Mouse (Mus musculus): ENCODE results near the gene Tacc3. TPM values are rescaled to one million over a fixed set of nuclear protein-coding genes. Genes with fewer than 3 reads are reported as not detected.

Gene Tacc3
- polyA plus RNA-seq, 1 experiment from 2014 or later, result 171 TPM

GRCm38 (mm10) chr5:33629301-33629987, 28.5 kb upstream of the Tacc3 start, which contains the start of the genes Fam53a and Gm9903:
Gene Fam53a, minus strand, starts transcription at chr5:33629635.
Gene Gm9903, plus strand, starts transcription at chr5:33629925.
- peak; percentile 94 for ATAC-seq (replicated peaks; ENCODE audit: insufficient number of reproducible peaks, low FRiP score, low TSS enrichment)
- Histone ChIP-seq H3K4me1 (ENCODE audit: control insufficient read depth, insufficient read depth, low read length) (peaks cover 14% of the 10 kb centered on the region), H3K9ac (ENCODE audit: low read depth, low read length) (peak within 1 kb of the TSS; percentile 88), H3K4me2 (peak within 1 kb of the TSS; percentile 63), H3K9me3 (replicated peaks; ENCODE audit: control insufficient read depth, low read length) (no peaks in the 10 kb centered on the region), H3K27ac (ENCODE audit: low read depth, low read length) (peak within 1 kb of the TSS; percentile 92), H3K27me3 (ENCODE audit: control insufficient read depth, insufficient read depth, low read length) (no peaks in the 10 kb centered on the region), H3K36me3 (ENCODE audit: control insufficient read depth, insufficient read depth, low read length) (no peaks in the 10 kb centered on the region), H3K4me3 (ENCODE audit: low read depth, low read length) (peak within 1 kb of the TSS; percentile 89)
- under 1% methylated on average over 86 of the region's 99 CpGs for WGBS (ENCODE audit: insufficient replicate concordance)

GRCm38 (mm10) chr5:33630061-33630460, 27.9 kb upstream of the Tacc3 start:
- WGBS (ENCODE audit: insufficient replicate concordance), result 4% methylated on average over 9 of the region's 9 CpGs
- Histone ChIP-seq H3K36me3 (ENCODE audit: control insufficient read depth, insufficient read depth, low read length) (no peaks in the 10 kb centered on the region), H3K4me3 (ENCODE audit: low read depth, low read length) (peak overlapping the region; percentile 89), H3K27ac (ENCODE audit: low read depth, low read length) (peak overlapping the region; percentile 16), H3K4me2 (peak overlapping the region; percentile 63), H3K9me3 (replicated peaks; ENCODE audit: control insufficient read depth, low read length) (no peaks in the 10 kb centered on the region), H3K4me1 (ENCODE audit: control insufficient read depth, insufficient read depth, low read length) (peaks cover 14% of the 10 kb centered on the region), H3K27me3 (ENCODE audit: control insufficient read depth, insufficient read depth, low read length) (no peaks in the 10 kb centered on the region), H3K9ac (ENCODE audit: low read depth, low read length) (peak overlapping the region; percentile 55)
- ATAC-seq (replicated peaks; ENCODE audit: insufficient number of reproducible peaks, low FRiP score, low TSS enrichment), result peak; percentile 53; the same call in 1 of the 2 replicates

GRCm38 (mm10) chr5:33630615-33631014, 27.3 kb upstream of the Tacc3 start:
- Histone ChIP-seq H3K27me3 (ENCODE audit: control insufficient read depth, insufficient read depth, low read length) (no peaks in the 10 kb centered on the region), H3K9me3 (replicated peaks; ENCODE audit: control insufficient read depth, low read length) (no peaks in the 10 kb centered on the region), H3K36me3 (ENCODE audit: control insufficient read depth, insufficient read depth, low read length) (no peaks in the 10 kb centered on the region), H3K4me3 (ENCODE audit: low read depth, low read length) (peak overlapping the region; percentile 89), H3K27ac (ENCODE audit: low read depth, low read length) (peak overlapping the region; percentile 16; the same call in 1 of the 2 replicates), H3K9ac (ENCODE audit: low read depth, low read length) (0 out of 2 replicates have a peak overlapping the region, but pooled peaks have one; percentile 43), H3K4me1 (ENCODE audit: control insufficient read depth, insufficient read depth, low read length) (peaks cover 14% of the 10 kb centered on the region), H3K4me2 (peak overlapping the region; percentile 63)
- ATAC-seq (replicated peaks; ENCODE audit: insufficient number of reproducible peaks, low FRiP score, low TSS enrichment), result no peak
- 65% methylated on average over 4 of the region's 4 CpGs for WGBS (ENCODE audit: insufficient replicate concordance)

GRCm38 (mm10) chr5:33632526-33632925, 25.4 kb upstream of the Tacc3 start:
- Histone ChIP-seq H3K27ac (ENCODE audit: low read depth, low read length) (no peak overlapping the region), H3K4me1 (ENCODE audit: control insufficient read depth, insufficient read depth, low read length) (peaks cover 14% of the 10 kb centered on the region), H3K9me3 (replicated peaks; ENCODE audit: control insufficient read depth, low read length) (no peaks in the 10 kb centered on the region)

GRCm38 (mm10) chr5:33635361-33635760, 22.6 kb upstream of the Tacc3 start:
- Histone ChIP-seq H3K4me1 (ENCODE audit: control insufficient read depth, insufficient read depth, low read length) (peaks cover 6% of the 10 kb centered on the region), H3K4me2 (no peak overlapping the region), H3K9ac (ENCODE audit: low read depth, low read length) (no peak overlapping the region), H3K36me3 (ENCODE audit: control insufficient read depth, insufficient read depth, low read length) (peaks cover 5% of the 10 kb centered on the region), H3K4me3 (ENCODE audit: low read depth, low read length) (no peak overlapping the region), H3K9me3 (replicated peaks; ENCODE audit: control insufficient read depth, low read length) (no peaks in the 10 kb centered on the region), H3K27ac (ENCODE audit: low read depth, low read length) (no peak overlapping the region), H3K27me3 (ENCODE audit: control insufficient read depth, insufficient read depth, low read length) (no peaks in the 10 kb centered on the region)
- ATAC-seq (replicated peaks; ENCODE audit: insufficient number of reproducible peaks, low FRiP score, low TSS enrichment), result no peak
- WGBS (ENCODE audit: insufficient replicate concordance), result 88% methylated on average over 3 of the region's 3 CpGs

More at GRCm38 (mm10) chr5:33632526-33632925, 25.4 kb upstream of the Tacc3 start:
- H3K27me3 ChIP-seq (ENCODE audit: control insufficient read depth, insufficient read depth, low read length), result no peaks in the 10 kb centered on the region
- 82% methylated on average over 1 of the region's 1 CpGs for WGBS (ENCODE audit: insufficient replicate concordance)
- no peak overlapping the region for H3K4me2 ChIP-seq
- no peaks in the 10 kb centered on the region for H3K36me3 ChIP-seq (ENCODE audit: control insufficient read depth, insufficient read depth, low read length)
- H3K9ac ChIP-seq (ENCODE audit: low read depth, low read length), result no peak overlapping the region
- no peak overlapping the region for H3K4me3 ChIP-seq (ENCODE audit: low read depth, low read length)
- no peak for ATAC-seq (replicated peaks; ENCODE audit: insufficient number of reproducible peaks, low FRiP score, low TSS enrichment)

GRCm38 (mm10) chr5:33637606-33638350, 20.1 kb upstream of the Tacc3 start:
- Histone ChIP-seq H3K27me3 (ENCODE audit: control insufficient read depth, insufficient read depth, low read length) (no peaks in the 10 kb centered on the region), H3K4me2 (no peak overlapping the region), H3K4me3 (ENCODE audit: low read depth, low read length) (no peak overlapping the region), H3K36me3 (ENCODE audit: control insufficient read depth, insufficient read depth, low read length) (peaks cover 17% of the 10 kb centered on the region), H3K27ac (ENCODE audit: low read depth, low read length) (no peak overlapping the region), H3K4me1 (ENCODE audit: control insufficient read depth, insufficient read depth, low read length) (no peaks in the 10 kb centered on the region), H3K9me3 (replicated peaks; ENCODE audit: control insufficient read depth, low read length) (no peaks in the 10 kb centered on the region), H3K9ac (ENCODE audit: low read depth, low read length) (no peak overlapping the region)
- no peak for ATAC-seq (replicated peaks; ENCODE audit: insufficient number of reproducible peaks, low FRiP score, low TSS enrichment)
- WGBS (ENCODE audit: insufficient replicate concordance), result 84% methylated on average over 3 of the region's 3 CpGs

- no peak overlapping the region for H3K9ac ChIP-seq (ENCODE audit: low read depth, low read length)
- no peak overlapping the region for H3K4me2 ChIP-seq
- no peaks in the 10 kb centered on the region for H3K27me3 ChIP-seq (ENCODE audit: control insufficient read depth, insufficient read depth, low read length)
- 52% methylated on average over 4 of the region's 4 CpGs for WGBS (ENCODE audit: insufficient replicate concordance)
- no peak overlapping the region for H3K4me3 ChIP-seq (ENCODE audit: low read depth, low read length)
- no peaks in the 10 kb centered on the region for H3K9me3 ChIP-seq (replicated peaks; ENCODE audit: control insufficient read depth, low read length)
- peaks cover 26% of the 10 kb centered on the region for H3K36me3 ChIP-seq (ENCODE audit: control insufficient read depth, insufficient read depth, low read length)
- ATAC-seq (replicated peaks; ENCODE audit: insufficient number of reproducible peaks, low FRiP score, low TSS enrichment), result no peak
- 0 out of 2 replicates have a peak overlapping the region, but pooled peaks have one; percentile 15 for H3K27ac ChIP-seq (ENCODE audit: low read depth, low read length)
- no peaks in the 10 kb centered on the region for H3K4me1 ChIP-seq (ENCODE audit: control insufficient read depth, insufficient read depth, low read length)
Observed at GRCm38 (mm10) chr5:33638826-33639225, 19.1 kb upstream of the Tacc3 start.

- Histone ChIP-seq H3K4me2 (no peak overlapping the region), H3K27ac (ENCODE audit: low read depth, low read length) (no peak overlapping the region), H3K4me1 (ENCODE audit: control insufficient read depth, insufficient read depth, low read length) (no peaks in the 10 kb centered on the region), H3K9me3 (replicated peaks; ENCODE audit: control insufficient read depth, low read length) (no peaks in the 10 kb centered on the region), H3K27me3 (ENCODE audit: control insufficient read depth, insufficient read depth, low read length) (no peaks in the 10 kb centered on the region), H3K4me3 (ENCODE audit: low read depth, low read length) (no peak overlapping the region), H3K36me3 (ENCODE audit: control insufficient read depth, insufficient read depth, low read length) (peaks cover 40% of the 10 kb centered on the region), H3K9ac (ENCODE audit: low read depth, low read length) (no peak overlapping the region)
- ATAC-seq (replicated peaks; ENCODE audit: insufficient number of reproducible peaks, low FRiP score, low TSS enrichment), result no peak
- 51% methylated on average over 3 of the region's 3 CpGs for WGBS (ENCODE audit: insufficient replicate concordance)
Observed at GRCm38 (mm10) chr5:33640652-33641051, 17.3 kb upstream of the Tacc3 start.

Measured in heart, embryonic 11.5 days (tissue).